Mouse (Mus musculus) hindbrain, embryonic 14.5 days (tissue): ENCODE results near the gene Pdcl3. TPM values are rescaled to one million over a fixed set of nuclear protein-coding genes. Genes with fewer than 3 reads are reported as not detected.

Source experiments
- ATAC-seq: fragments of 200-750 bp; cut with Nextera tagmentation; 2 replicates; pipeline ENCODE4 v1.8.0; 2017; ENCODE audit warnings: moderate number of reproducible peaks, mild to moderate bottlenecking, moderate TSS enrichment, moderate library complexity; ENCODE audit not compliant: low FRiP score
- DNase-seq: peaks from one replicate; pipeline ENCODE4 v3.0.0-alpha.2; 2015; ENCODE audit warnings: low spot score
- H3K27ac ChIP-seq: fragments of 300-500 bp; sonication (generic); 2 replicates; pipeline ENCODE4 v1.5.1; 2014; ENCODE audit warnings: mild to moderate bottlenecking, moderate library complexity
- H3K27me3 ChIP-seq: fragments of 300-500 bp; sonication (generic); 2 replicates; pipeline ENCODE4 v1.6.1; 2014; ENCODE audit warnings: mild to moderate bottlenecking, low read length, mixed read lengths; ENCODE audit not compliant: control insufficient read depth, insufficient read depth
- H3K36me3 ChIP-seq: fragments of 300-500 bp; sonication (generic); replicated peaks from 2 replicates; pipeline ENCODE4 v1.6.1; 2014; ENCODE audit not compliant: control insufficient read depth, insufficient read depth
- H3K4me1 ChIP-seq: fragments of 300-500 bp; sonication (generic); replicated peaks from 2 replicates; pipeline ENCODE4 v1.6.1; 2014; ENCODE audit warnings: antibody characterized with exemption, low read length, mixed read lengths; ENCODE audit not compliant: control insufficient read depth, insufficient read depth
- H3K4me2 ChIP-seq: fragments of 300-500 bp; sonication (generic); replicated peaks from 2 replicates; pipeline ENCODE4 v1.6.1; 2014; ENCODE audit warnings: mild to moderate bottlenecking, moderate library complexity
- H3K4me3 ChIP-seq: fragments of 300-500 bp; sonication (generic); replicated peaks from 2 replicates; pipeline ENCODE4 v1.5.1; 2014; ENCODE audit warnings: mild to moderate bottlenecking, low read length
- H3K9ac ChIP-seq: fragments of 300-500 bp; sonication (generic); 2 replicates; pipeline ENCODE4 v1.6.1; 2014
- H3K9me3 ChIP-seq: fragments of 300-500 bp; sonication (generic); 2 replicates; pipeline ENCODE4 v1.6.1; 2016; ENCODE audit warnings: low read length; ENCODE audit not compliant: control insufficient read depth
- WGBS: fragments of 180-500 bp; shearing (Covaris S2); extraction: QIAGEN DNeasy Blood & Tissue Kit; methylation state at CpG from one replicate; pipeline ENCODE4 v1.1.7; 2014; 5-methylcytosine and 5-hydroxymethylcytosine counted together
- polyA plus RNA-seq: library from polyadenylated mRNA; unstranded; fragments of >200 nt; fragmentation: Nextera tagmentation; extraction: Ambion mirVana; gene quantifications from 2 replicates; pipeline ENCODE4 v1.2.1, GENCODE M21; 2014

The Pdcl3 gene
- polyA plus RNA-seq, 1 experiment from 2014 or later = 141 TPM

- Histone ChIP-seq H3K9ac (no peak overlapping the region), H3K9me3 (no peaks in the 10 kb centered on the region), H3K27ac (no peak overlapping the region), H3K4me2 (no peak overlapping the region), H3K36me3 (no peaks in the 10 kb centered on the region), H3K4me1 (no peaks in the 10 kb centered on the region), H3K4me3 (no peak overlapping the region), H3K27me3 (no peaks in the 10 kb centered on the region)
- 90% methylated on average over 13 of the region's 13 CpGs for WGBS
- DNase-seq = no peak
- no peak for ATAC-seq
Measured at GRCm38 (mm10) chr1:39012576-39012975, 27.2 kb downstream of the Pdcl3 start.

- Histone ChIP-seq H3K4me3 (no peak overlapping the region), H3K9ac (no peak overlapping the region), H3K36me3 (no peaks in the 10 kb centered on the region), H3K27me3 (no peaks in the 10 kb centered on the region), H3K9me3 (no peaks in the 10 kb centered on the region), H3K4me2 (no peak overlapping the region), H3K4me1 (no peaks in the 10 kb centered on the region), H3K27ac (no peak overlapping the region)
- ATAC-seq (no peak), DNase-seq (no peak)
- 86% methylated on average over 6 of the region's 6 CpGs for WGBS
Measured at GRCm38 (mm10) chr1:39013843-39014242, 28.4 kb downstream of the Pdcl3 start.

- ATAC-seq (no peak), DNase-seq (no peak)
- no peak overlapping the region for H3K4me2 ChIP-seq
- H3K27me3 ChIP-seq = no peaks in the 10 kb centered on the region
- H3K9me3 ChIP-seq = no peaks in the 10 kb centered on the region
- no peak overlapping the region for H3K9ac ChIP-seq
- WGBS = 88% methylated on average over 10 of the region's 10 CpGs
- H3K4me1 ChIP-seq = no peaks in the 10 kb centered on the region
- no peak overlapping the region for H3K4me3 ChIP-seq
- no peak overlapping the region for H3K27ac ChIP-seq
- no peaks in the 10 kb centered on the region for H3K36me3 ChIP-seq
Measured at GRCm38 (mm10) chr1:39015529-39015928, 30.1 kb downstream of the Pdcl3 start.

- Histone ChIP-seq H3K36me3 (no peaks in the 10 kb centered on the region), H3K4me3 (no peak overlapping the region), H3K27me3 (no peaks in the 10 kb centered on the region), H3K9me3 (no peaks in the 10 kb centered on the region), H3K4me1 (no peaks in the 10 kb centered on the region), H3K27ac (no peak overlapping the region), H3K4me2 (no peak overlapping the region), H3K9ac (no peak overlapping the region)
- 84% methylated on average over 4 of the region's 4 CpGs for whole genome bisulfite sequencing
- no peak for ATAC-seq
- no peak for DNase-seq
Measured at GRCm38 (mm10) chr1:39017871-39018270, 32.5 kb downstream of the Pdcl3 start.

GRCm38 (mm10) chr1:39025142-39025541, 39.7 kb downstream of the Pdcl3 start:
- Histone ChIP-seq H3K9ac (no peak overlapping the region), H3K27me3 (no peaks in the 10 kb centered on the region), H3K4me3 (no peak overlapping the region), H3K36me3 (no peaks in the 10 kb centered on the region), H3K27ac (no peak overlapping the region), H3K9me3 (no peaks in the 10 kb centered on the region), H3K4me1 (peaks cover 8% of the 10 kb centered on the region; the same call in 1 of the 2 replicates), H3K4me2 (no peak overlapping the region)
- DNase-seq (no peak), ATAC-seq (no peak)
- 27% methylated on average over 7 of the region's 7 CpGs for WGBS

- no peaks in the 10 kb centered on the region for H3K36me3 ChIP-seq
- peaks cover 8% of the 10 kb centered on the region; the same call in 1 of the 2 replicates for H3K4me1 ChIP-seq
- H3K4me3 ChIP-seq = no peak overlapping the region
- no peak overlapping the region for H3K27ac ChIP-seq
- no peak overlapping the region for H3K4me2 ChIP-seq
- DNase-seq = no peak
- H3K9ac ChIP-seq = no peak overlapping the region
- no peak for ATAC-seq
- no peaks in the 10 kb centered on the region for H3K27me3 ChIP-seq
- 96% methylated on average over 1 of the region's 1 CpGs for WGBS
- no peaks in the 10 kb centered on the region for H3K9me3 ChIP-seq
Measured at GRCm38 (mm10) chr1:39025840-39026239, 40.4 kb downstream of the Pdcl3 start.

GRCm38 (mm10) chr1:39029176-39029575, 43.8 kb downstream of the Pdcl3 start:
- Histone ChIP-seq H3K9ac (no peak overlapping the region), H3K36me3 (no peaks in the 10 kb centered on the region), H3K4me2 (no peak overlapping the region), H3K9me3 (no peaks in the 10 kb centered on the region), H3K4me3 (no peak overlapping the region), H3K27ac (no peak overlapping the region), H3K27me3 (no peaks in the 10 kb centered on the region), H3K4me1 (peaks cover 8% of the 10 kb centered on the region; the same call in 1 of the 2 replicates)
- 86% methylated on average over 7 of the region's 7 CpGs for WGBS
- ATAC-seq (no peak), DNase-seq (no peak)

- no peak overlapping the region for H3K4me3 ChIP-seq
- ATAC-seq (no peak), DNase-seq (no peak)
- H3K4me1 ChIP-seq = no peaks in the 10 kb centered on the region
- H3K36me3 ChIP-seq = no peaks in the 10 kb centered on the region
- no peaks in the 10 kb centered on the region for H3K9me3 ChIP-seq
- H3K4me2 ChIP-seq = peak overlapping the region; percentile 18
- 13% methylated on average over 7 of the region's 7 CpGs for WGBS
- H3K9ac ChIP-seq = no peak overlapping the region
- no peaks in the 10 kb centered on the region for H3K27me3 ChIP-seq
- H3K27ac ChIP-seq = no peak overlapping the region
Measured at GRCm38 (mm10) chr1:39030108-39030507, 44.7 kb downstream of the Pdcl3 start.

GRCm38 (mm10) chr1:39035817-39036216, 50.4 kb downstream of the Pdcl3 start:
- 85% methylated on average over 9 of the region's 9 CpGs for WGBS

GRCm38 (mm10) chr1:39042188-39042587, 56.8 kb downstream of the Pdcl3 start:
- Histone ChIP-seq H3K4me2 (no peak overlapping the region), H3K4me3 (no peak overlapping the region), H3K36me3 (no peaks in the 10 kb centered on the region), H3K27ac (no peak overlapping the region), H3K27me3 (no peaks in the 10 kb centered on the region), H3K9ac (no peak overlapping the region), H3K4me1 (no peaks in the 10 kb centered on the region), H3K9me3 (no peaks in the 10 kb centered on the region)
- DNase-seq (no peak), ATAC-seq (no peak)
- 66% methylated on average over 2 of the region's 2 CpGs for WGBS

More at GRCm38 (mm10) chr1:39035817-39036216, 50.4 kb downstream of the Pdcl3 start:
- H3K36me3 ChIP-seq = no peaks in the 10 kb centered on the region
- H3K9me3 ChIP-seq = no peaks in the 10 kb centered on the region
- ATAC-seq = no peak
- no peaks in the 10 kb centered on the region for H3K27me3 ChIP-seq
- no peak overlapping the region for H3K27ac ChIP-seq
- no peak overlapping the region for H3K9ac ChIP-seq
- DNase-seq = no peak
- no peak overlapping the region for H3K4me3 ChIP-seq
- no peaks in the 10 kb centered on the region for H3K4me1 ChIP-seq
- H3K4me2 ChIP-seq = no peak overlapping the region
